In the genomic region with DNA sequence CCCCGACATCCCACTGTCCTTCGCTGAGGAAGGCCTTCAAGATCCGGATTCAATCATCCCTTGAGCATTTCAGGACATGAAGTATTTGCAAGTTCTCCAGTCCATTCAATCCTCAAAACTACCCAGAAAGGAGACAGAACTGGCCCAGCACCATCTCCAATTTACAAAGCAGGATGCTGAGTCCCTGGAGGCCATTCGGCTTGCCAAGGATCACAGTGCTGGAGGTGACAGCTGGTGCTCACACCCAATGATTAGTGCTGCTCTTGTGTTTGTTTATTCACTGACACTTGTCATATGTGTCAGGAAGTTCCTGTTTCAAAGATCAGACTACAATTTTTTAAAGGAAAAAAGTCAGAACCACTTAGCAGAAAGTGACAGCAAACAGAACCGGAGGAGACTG, we compare ENCODE assay signal across 13 mouse cellular contexts. TPM values are rescaled to one million over a fixed set of nuclear protein-coding genes. Genes with fewer than 3 reads are reported as not detected.
A peak's percentile ranks its signal among the peaks of the same experiment; 100 is the strongest.
DNase-seq lines count a peak whose midpoint lies in the region; ATAC-seq lines count a peak whose summit lies in the region.
"Had no signal": no experiment of that assay in that cellular context is flagged by ENCODE, and none has a peak within 500 bp of the region (broad histone marks: within the 10 kb centered on the region; RNA-seq: fewer than 3 reads in every experiment).

No protein-coding gene starts in this region.

- no peaks in the 10 kb centered on the region for H3K27me3 ChIP-seq in heart, embryonic 12.5 days (replicated peaks)
- no peaks in the 10 kb centered on the region for H3K27me3 ChIP-seq in midbrain, embryonic 11.5 days (ENCODE audit: control insufficient read depth, insufficient read depth, low read length)
- no peaks in the 10 kb centered on the region for H3K27me3 ChIP-seq in midbrain, embryonic 15.5 days (replicated peaks)

- 77% methylated on average over 5 of the region's 5 CpGs for WGBS in heart, embryonic 12.5 days
- WGBS in midbrain, embryonic 11.5 days = 91% methylated on average over 5 of the region's 5 CpGs
- WGBS in midbrain, embryonic 15.5 days = 82% methylated on average over 5 of the region's 5 CpGs

- H3K9ac ChIP-seq in heart, embryonic 12.5 days = no peak overlapping the region
- no peak overlapping the region for H3K9ac ChIP-seq in midbrain, embryonic 11.5 days (ENCODE audit: low read length)
- H3K9ac ChIP-seq in midbrain, embryonic 15.5 days = no peak overlapping the region

- H3K4me1 ChIP-seq in heart, embryonic 12.5 days (replicated peaks) = peaks cover 16% of the 10 kb centered on the region
- H3K4me1 ChIP-seq in midbrain, embryonic 11.5 days (ENCODE audit: control insufficient read depth, insufficient read depth, low read length) = no peaks in the 10 kb centered on the region
- no peaks in the 10 kb centered on the region; the same call in 1 of the 2 replicates for H3K4me1 ChIP-seq in midbrain, embryonic 15.5 days
- H3K4me1 ChIP-seq: hindbrain, embryonic 10.5 days had no signal

- H3K27ac ChIP-seq in heart, embryonic 12.5 days (ENCODE audit: poor library complexity, severe bottlenecking) = no peak overlapping the region
- H3K27ac ChIP-seq in midbrain, embryonic 11.5 days (ENCODE audit: low read depth, low read length) = no peak overlapping the region
- no peak overlapping the region for H3K27ac ChIP-seq in midbrain, embryonic 15.5 days
- H3K27ac ChIP-seq: hindbrain, embryonic 10.5 days had no signal

- H3K36me3 ChIP-seq in heart, embryonic 12.5 days = no peaks in the 10 kb centered on the region
- no peaks in the 10 kb centered on the region for H3K36me3 ChIP-seq in midbrain, embryonic 11.5 days (ENCODE audit: control insufficient read depth, insufficient read depth, low read length)
- no peaks in the 10 kb centered on the region for H3K36me3 ChIP-seq in midbrain, embryonic 15.5 days (replicated peaks)

- no peak overlapping the region for H3K4me2 ChIP-seq in heart, embryonic 12.5 days
- H3K4me2 ChIP-seq in midbrain, embryonic 11.5 days = no peak overlapping the region
- no peak overlapping the region for H3K4me2 ChIP-seq in midbrain, embryonic 15.5 days
- H3K4me2 ChIP-seq: liver, embryonic 11.5 days had no signal

- intact Hi-C loops in heart, postnatal 14 days (cut with DNase I) = no loop called here

- peaks cover 5% of the 10 kb centered on the region for H3K9me3 ChIP-seq in heart, embryonic 12.5 days (replicated peaks)
- H3K9me3 ChIP-seq in midbrain, embryonic 11.5 days (ENCODE audit: control insufficient read depth, low read length) = no peaks in the 10 kb centered on the region
- H3K9me3 ChIP-seq in midbrain, embryonic 15.5 days = no peaks in the 10 kb centered on the region
- H3K9me3 ChIP-seq: hindbrain, embryonic 10.5 days had no signal

- ATAC-seq in heart, embryonic 12.5 days (ENCODE audit: insufficient number of reproducible peaks, low FRiP score) = no peak
- no peak for ATAC-seq in midbrain, embryonic 11.5 days (ENCODE audit: low FRiP score)
- no peak for ATAC-seq in midbrain, embryonic 15.5 days (replicated peaks)
- ATAC-seq: activated CD4-positive, CD25-positive, alpha-beta regulatory T cell, adult 4 months had no signal

- peak; percentile 96 for DNase-seq in heart, adult 11 months
- peak; percentile 76 for DNase-seq in midbrain, embryonic 11.5 days (ENCODE audit: low spot score, missing footprints)
- peak; percentile 61 to 70 for DNase-seq in heart, postnatal 14 days
- peak; percentile 58 to 66 for DNase-seq in kidney, postnatal 36 days
- no peak for DNase-seq in adrenal gland, adult (ENCODE audit: inconsistent age in 2 of 2, low spot score in 1 of 2)
- DNase-seq: cerebellum, adult 8-10 months; right cerebral cortex, postnatal 14 days had no signal

- H3K4me3 ChIP-seq in heart, embryonic 12.5 days = no peak overlapping the region
- no peak overlapping the region for H3K4me3 ChIP-seq in midbrain, embryonic 11.5 days (ENCODE audit: low read depth, low read length)
- H3K4me3 ChIP-seq in midbrain, embryonic 15.5 days = no peak overlapping the region
- H3K4me3 ChIP-seq: erythroblast, embryonic 14.5 days; hindbrain, embryonic 10.5 days had no signal

RNA-seq across cellular contexts. Expression of a gene that starts 14.3 kb away (rescaled TPM):
- polyA plus RNA-seq in heart, embryonic 12.5 days (2016; fragmentation: Nextera tagmentation; extraction: Ambion mirVana) = 1.9 and 3.1 TPM in 2 replicates
- polyA plus RNA-seq in midbrain, embryonic 11.5 days (2014; fragmentation: Nextera tagmentation; extraction: Ambion mirVana) = 10.8 and 13.3 TPM in 2 replicates
- polyA plus RNA-seq in midbrain, embryonic 15.5 days (2015; fragmentation: Nextera tagmentation; extraction: Ambion mirVana) = 4.8 and 6.9 TPM in 2 replicates
- 1 to 10 TPM; 3.1 to 3.3 TPM for total RNA-seq in heart, postnatal 14 days (2021)
- polyA plus RNA-seq: activated CD4-positive, CD25-positive, alpha-beta regulatory T cell, adult 4 months; erythroblast, embryonic 14.5 days had no signal

Comparison
In these comparisons a context has a peak if more than half of its experiments do, and no peak if none do; other contexts are left out.
1. DNase-seq: peak in heart, adult 11 months (single experiment), midbrain, embryonic 11.5 days (single experiment), heart, postnatal 14 days (2 of 2) and kidney, postnatal 36 days (2 of 2); none in adrenal gland, adult (0 of 2).